Mouse (Mus musculus): ENCODE measurements around the gene Nup54. TPM values are rescaled to one million over a fixed set of nuclear protein-coding genes. Genes with fewer than 3 reads are reported as not detected.

Gene Nup54
- polyA plus RNA-seq (2017; shearing (Covaris generic)): 10 to 100 TPM; 32.4 to 55.2 (median 40.2) TPM

DNA sequence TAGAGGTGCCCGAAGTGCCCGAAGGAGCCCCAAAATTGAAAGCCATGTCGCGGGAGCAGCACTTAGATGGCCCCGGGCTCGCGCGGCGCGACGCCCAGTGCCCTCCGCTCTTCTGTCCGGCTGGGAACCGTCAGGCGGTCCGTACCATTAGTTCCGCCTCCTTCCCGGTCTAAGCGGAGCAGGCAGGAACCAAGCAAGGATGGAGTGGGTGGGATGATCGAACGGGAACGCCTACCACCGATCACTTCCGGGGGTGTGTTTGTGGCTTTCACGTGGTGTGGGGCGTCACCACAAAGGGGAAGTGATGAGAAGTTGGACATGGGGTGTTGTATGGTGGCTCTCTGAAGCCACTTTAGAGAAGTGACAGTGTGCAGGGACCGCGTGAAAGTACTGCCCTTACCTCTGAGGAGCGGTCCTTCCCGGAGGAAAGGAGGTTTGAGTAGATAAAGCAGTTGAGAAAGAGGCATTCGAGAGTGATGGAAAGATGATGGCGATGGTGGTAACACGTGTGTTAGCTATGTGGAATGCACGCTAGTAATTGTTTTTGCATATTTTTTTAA, at the start of gene Nup54:
Gene Nup54, minus strand, starts transcription at position 195 of the 560 bp plus-strand sequence.
- peak; percentile 99 for ATAC-seq

DNA sequence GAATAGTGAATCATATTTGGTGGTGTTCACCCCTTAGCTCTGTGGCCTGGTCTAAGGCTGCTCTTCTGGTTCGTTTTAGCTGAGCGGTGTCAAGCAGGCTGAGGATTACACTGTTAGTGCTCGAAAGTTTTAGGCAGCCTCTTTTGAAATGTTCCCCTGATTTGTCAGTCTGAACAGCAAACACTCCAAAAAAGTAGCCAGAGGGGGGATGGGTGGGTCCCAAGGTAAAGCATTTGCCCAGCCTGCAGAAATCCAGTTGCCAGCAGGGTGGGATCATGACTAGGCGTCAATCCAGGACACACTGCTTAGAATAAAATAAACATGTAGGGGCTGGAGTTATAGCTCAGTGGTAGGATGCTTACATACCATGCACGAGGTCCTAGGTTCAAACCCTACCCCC, 37.8 kb upstream of the Nup54 start:
- ATAC-seq: no peak

DNA sequence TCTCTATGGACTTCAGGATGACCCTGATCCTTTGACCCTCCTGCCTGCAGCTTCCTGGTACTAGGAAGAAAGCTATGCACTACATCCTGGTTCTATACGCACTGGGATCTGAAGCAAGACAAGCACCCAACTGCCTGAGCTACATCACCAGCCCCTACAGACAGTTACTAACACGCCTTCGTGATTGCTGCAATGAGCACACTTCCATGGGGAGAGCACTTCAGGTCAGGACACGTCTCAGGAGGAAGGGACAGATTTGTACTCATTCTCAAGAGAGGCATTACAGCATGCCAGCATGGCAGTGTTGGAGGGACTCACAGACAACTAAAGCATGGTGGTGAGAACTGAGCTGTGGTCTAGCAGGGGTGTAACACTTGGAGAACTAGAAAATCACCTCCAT, 36.5 kb upstream of the Nup54 start:
- no peak for ATAC-seq

DNA sequence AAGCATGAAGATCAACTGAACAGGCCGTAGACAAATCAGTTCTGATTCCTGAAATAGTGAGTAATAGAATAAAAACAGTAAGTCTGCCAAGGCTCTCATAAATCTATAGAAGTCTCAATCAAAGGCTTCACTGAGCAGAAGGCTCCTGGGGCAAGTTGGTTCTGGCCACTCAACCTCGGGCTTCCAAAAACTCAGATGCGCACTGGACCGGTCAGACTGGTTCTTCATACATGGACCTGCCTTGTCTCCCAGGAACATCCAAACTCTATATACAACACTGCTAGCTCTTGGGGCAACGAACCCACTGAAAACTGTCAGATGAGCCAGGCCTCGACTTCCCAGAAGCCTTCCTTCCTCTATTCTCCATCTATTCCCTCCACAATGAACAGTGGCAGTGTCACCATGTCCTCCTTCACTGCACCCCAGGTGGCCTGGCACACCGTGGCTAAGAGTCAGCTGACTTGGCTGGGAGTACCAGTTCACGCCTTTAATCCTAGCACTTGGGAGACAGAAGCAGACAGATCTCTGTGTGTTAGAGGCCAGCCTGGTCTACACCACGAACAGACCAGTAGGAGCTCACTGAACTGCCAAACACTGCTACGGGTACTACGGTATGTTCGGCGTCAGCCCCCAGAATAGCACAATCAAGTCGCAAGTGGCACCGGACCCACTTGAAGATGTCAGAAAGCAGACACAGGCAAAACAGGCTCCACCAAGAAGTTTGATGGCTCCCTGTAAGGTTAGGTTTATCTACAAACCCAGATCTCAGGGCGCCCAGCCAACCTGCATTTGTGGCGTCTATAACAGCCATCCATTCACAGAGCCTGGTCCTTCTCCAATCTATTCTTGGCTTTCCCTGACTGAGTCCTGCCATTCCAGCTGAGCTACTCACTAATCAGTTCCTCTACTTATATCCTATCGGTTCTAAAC, 34.4 kb upstream of the Nup54 start:
- no peak for ATAC-seq

DNA sequence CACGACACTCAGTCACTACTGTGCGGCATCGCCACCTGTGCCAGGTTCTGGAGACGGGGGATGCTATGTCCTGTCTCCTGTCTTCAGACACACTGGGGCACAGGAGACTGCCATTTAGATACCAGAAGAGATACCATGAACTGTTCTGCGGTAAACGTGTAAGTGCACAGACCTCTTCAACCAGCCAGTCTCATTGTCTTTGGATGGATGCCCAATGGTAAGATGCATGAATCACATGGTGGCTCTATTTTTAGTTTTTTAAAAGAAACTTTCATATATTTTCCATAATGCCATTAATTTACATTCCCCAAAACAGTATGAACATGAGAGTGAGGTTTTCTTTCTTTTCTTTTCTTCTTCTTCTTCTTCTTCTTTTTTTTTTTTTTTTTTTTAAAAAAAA, 33.2 kb upstream of the Nup54 start:
- no peak for ATAC-seq

DNA sequence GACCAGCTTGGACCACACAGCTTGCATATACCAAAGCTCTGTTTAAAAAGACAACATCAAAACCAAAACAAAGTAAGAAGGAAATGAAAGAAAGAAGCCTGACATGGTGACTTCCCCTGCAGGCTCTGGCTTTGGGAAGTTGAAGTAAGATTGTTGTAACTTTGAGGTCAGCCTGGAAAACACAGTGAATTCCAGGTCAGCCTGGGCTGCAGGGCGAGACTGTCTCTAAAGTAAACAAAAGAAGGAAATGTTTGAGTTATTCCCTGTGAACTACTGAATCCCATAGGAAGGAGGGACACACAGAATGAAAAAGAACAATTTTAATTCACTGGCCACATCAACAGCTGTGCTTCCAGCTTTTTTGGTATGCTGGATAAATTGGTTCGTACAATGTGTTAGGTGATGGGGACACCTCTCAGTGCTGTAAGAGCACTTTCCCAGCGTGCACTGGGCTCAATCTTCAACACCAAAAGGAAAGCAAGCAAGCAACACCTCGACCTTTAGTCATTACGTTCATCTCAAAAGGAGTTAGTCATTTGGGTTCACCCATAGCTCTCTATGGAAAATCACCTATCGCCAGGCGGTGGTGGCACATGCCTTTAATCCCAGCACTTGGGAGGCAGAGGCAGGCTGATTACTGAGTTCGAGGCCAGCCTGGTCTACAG, 32.2 kb upstream of the Nup54 start:
- ATAC-seq: peak; percentile 68

GRCm38 (mm10) chr5:92465511-92465910, 30.5 kb upstream of the Nup54 start:
- no peak for ATAC-seq

- peak; percentile 68 for ATAC-seq
Measured at GRCm38 (mm10) chr5:92461321-92461720, 26.3 kb upstream of the Nup54 start.

GRCm38 (mm10) chr5:92458726-92459125, 23.7 kb upstream of the Nup54 start:
- no peak for ATAC-seq

DNA sequence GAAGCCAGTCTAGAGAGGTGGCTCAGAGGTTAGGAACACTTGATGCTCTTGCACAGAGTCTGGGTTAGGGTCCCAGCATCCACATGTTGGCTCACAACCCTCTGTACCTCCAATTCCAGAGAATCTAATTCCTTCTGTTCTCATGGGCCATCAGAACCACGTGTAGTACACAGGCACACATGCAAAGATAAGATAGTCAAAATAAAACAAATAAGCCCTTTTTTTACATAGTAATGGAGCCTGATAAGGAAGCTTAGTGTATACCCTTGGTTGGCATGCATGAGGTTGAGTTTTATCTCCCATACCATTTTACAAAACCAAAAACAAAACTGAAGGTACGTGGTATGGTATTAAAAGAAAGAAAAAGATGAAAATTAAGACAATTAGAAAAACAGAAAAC, 22.4 kb upstream of the Nup54 start:
- ATAC-seq: no peak

DNA sequence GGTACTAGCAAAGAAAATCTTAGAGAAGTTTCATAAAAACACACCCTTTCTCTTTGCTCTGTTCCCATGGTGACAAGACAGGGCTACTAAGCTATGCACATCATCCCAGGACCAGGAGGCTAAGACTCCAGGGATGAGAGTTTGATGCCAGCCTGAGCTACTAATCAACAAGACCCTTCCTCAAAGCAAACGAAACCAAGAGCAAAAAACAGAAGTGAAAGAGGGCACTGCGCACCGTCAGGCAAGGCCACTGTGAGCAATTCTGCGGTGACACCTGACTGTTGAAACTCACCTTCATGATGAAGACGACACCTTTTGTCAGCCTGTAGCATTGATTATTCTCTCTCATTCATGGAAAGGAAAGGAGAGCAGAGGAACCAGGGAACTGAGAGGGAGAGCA, 17.9 kb upstream of the Nup54 start:
- ATAC-seq: no peak

GRCm38 (mm10) chr5:92446736-92447135, 11.7 kb upstream of the Nup54 start:
- ATAC-seq: no peak

DNA sequence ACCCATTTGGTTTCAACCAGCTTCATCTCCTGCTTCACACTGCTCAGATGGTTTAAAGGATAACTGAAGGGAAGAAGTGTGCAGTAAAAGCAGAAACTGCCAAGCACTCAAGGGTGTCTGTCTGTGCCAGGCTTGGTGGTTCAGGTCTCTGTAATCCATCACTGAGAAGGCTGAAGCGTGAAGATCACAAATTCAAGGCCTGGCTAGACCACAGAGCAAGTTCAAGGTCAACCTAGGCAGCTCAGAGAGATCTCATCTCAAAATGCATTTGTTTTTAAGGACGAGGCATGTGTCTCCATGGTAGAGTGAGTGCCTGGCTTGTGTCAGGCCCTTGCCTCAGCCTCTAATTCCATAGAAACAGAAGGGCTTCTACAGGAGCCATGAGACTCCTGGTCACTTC, 10.0 kb upstream of the Nup54 start:
- no peak for ATAC-seq

GRCm38 (mm10) chr5:92442914-92443313, 7.9 kb upstream of the Nup54 start:
- no peak for ATAC-seq

DNA sequence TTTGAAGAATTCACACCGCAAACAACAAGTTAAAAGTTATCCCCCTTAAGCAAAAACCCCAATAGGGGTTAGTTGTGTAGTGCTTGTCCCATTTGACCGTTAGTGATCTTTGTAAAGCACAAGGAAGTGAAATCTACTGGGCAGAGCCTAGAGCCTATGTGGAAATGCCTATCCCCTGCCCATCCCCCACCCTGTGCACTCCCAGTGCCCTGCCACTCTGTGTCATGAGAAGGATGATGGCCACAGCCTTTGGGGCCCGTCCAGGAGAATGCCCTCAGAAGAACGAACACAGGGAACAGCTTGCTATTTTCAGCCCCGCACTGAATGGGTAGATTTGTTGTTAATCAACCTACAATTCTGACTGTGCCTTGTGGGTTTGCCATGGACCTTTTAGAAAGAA, 6.5 kb upstream of the Nup54 start:
- ATAC-seq: no peak

GRCm38 (mm10) chr5:92438540-92438939, 3.5 kb upstream of the Nup54 start:
- ATAC-seq: no peak

- ATAC-seq: no peak
Measured at GRCm38 (mm10) chr5:92434571-92434985, 441 bp downstream of the Nup54 start.

DNA sequence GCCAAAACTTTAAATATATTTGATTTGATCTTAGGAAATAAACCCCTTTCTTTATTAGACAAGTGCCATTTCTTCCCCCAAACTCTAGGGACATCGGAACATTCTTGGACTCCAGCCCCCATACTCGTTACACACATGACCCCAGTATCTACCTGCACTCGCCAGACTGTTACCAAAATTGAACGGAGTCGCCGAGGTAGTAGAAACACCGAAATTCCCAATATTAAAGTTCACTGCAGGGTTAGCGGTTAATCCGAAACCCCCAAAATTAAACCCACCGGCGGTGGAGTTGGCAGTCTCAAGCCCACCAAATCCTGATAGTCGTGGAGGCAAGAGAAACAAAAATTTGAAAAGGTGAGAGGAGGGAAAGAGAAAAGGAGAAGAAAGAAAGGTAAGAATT, 949 bp downstream of the Nup54 start:
- no peak for ATAC-seq

GRCm38 (mm10) chr5:92431611-92432010, 3.4 kb downstream of the Nup54 start:
- ATAC-seq: no peak

DNA sequence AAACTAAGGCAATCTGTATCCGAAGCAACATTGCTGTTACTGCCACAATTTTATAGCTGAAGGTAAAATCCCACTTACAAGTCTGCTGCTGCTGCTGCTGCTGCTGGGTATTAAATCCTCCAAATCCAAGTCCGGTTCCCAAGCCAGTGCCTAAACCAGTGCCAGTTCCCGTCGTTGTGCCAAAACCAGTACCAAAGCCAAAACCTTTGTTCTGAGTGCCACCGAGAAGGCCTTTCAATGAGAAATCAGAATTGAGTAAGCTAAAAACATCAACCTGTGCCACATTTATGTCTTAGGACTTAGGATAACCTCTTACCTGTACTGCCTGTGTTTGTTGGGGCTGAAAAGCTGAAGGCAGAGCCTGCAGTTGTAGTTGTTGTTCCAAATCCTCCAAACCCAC, 4.3 kb downstream of the Nup54 start:
- no peak for ATAC-seq

DNA sequence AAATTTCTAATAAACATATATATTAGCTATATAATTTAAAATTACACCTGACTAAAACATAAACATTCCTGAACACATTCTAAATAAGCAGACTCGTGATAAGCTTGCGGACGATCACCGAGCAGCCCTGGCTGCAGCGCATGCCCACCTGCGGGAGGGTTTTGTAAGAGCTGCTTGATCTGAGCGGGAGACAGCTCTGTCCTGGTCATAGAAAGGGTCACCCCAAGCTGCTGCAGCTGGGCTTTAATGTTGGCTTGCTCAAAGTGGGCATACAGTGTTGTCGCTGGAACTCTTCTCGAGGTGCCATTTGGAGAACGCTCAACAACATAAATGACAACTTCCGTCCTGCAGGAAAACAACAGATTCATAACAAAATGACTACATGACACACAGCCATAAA, 10.9 kb downstream of the Nup54 start:
- ATAC-seq: no peak

- no peak for ATAC-seq
Measured at GRCm38 (mm10) chr5:92413982-92414375, 21.0 kb downstream of the Nup54 start.

- ATAC-seq: no peak
Measured at GRCm38 (mm10) chr5:92413271-92413981, 21.6 kb downstream of the Nup54 start.
